Mouse (Mus musculus): ENCODE results near the gene Gm42420.

DNA sequence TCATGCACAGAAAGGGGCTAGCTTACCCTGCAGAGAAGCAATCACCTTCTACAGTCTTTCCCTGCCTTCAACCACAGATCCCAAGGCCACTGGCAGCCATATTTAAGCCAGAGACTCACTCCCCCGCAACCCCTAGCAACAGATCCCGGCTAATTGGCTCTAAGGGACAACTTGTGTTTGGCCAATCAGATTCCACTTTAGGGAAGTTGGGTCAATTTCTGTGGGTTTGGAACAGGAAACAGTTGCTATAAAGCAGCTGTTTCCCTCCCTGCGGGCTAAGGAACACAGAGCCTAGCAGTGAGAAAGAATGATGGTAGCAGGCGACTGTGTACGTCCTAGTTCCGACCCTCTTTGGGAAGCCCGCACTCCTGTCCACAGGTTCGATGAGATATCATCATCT, 47.3 kb upstream of the Gm42420 start:
- no peak for TF ChIP-seq CTCF (IDR thresholded peaks at IDR 0.05; ENCODE audit: borderline replicate concordance, control insufficient read depth, extremely low read depth, insufficient read depth, low read length, poor library complexity)
- no peak for TF ChIP-seq POLR2A (IDR thresholded peaks at IDR 0.05; ENCODE audit: control insufficient read depth, extremely low read depth, insufficient read depth, low read length, poor library complexity)

All from thymus, adult 2 months (tissue).